Mouse (Mus musculus): ENCODE data around the gene Avil. TPM values are rescaled to one million over a fixed set of nuclear protein-coding genes. Genes with fewer than 3 reads are reported as not detected.
A peak's percentile ranks its signal among the peaks of the same experiment; 100 is the strongest.

Gene Avil
- polyA plus RNA-seq, 1 experiment from 2014 or later, result 10.7 TPM

DNA sequence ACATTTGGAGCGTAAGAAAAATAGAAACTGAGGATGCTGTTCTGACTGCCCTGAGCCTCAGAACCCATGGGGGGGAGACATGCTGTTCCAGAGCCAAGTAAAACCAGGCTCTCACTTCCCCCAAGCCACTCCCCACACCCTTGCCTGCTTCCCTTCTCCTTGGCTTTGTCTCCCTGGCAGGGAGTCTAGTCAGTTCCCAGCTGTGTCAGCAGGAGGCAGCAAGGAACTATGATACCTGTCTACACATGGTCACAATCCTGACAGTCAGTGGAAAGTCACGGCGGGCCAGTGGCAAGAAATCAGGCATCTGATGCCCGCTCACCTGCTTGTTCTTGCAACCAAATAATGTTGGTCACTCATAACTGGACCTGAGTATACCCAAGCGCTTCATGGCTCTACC, 16.0 kb downstream of the Avil start:
- Histone ChIP-seq H3K36me3 (ENCODE audit: control insufficient read depth, insufficient read depth, low read length) (no peaks in the 10 kb centered on the region), H3K27ac (replicated peaks) (no peak overlapping the region), H3K27me3 (ENCODE audit: control insufficient read depth, insufficient read depth, low read length) (no peaks in the 10 kb centered on the region), H3K4me1 (replicated peaks; ENCODE audit: control insufficient read depth, insufficient read depth) (no peaks in the 10 kb centered on the region), H3K4me2 (replicated peaks; ENCODE audit: low read depth) (no peak overlapping the region), H3K9me3 (ENCODE audit: control insufficient read depth, low read length) (no peaks in the 10 kb centered on the region), H3K9ac (ENCODE audit: low read length) (no peak overlapping the region), H3K4me3 (ENCODE audit: low read depth, low read length) (no peak overlapping the region)
- WGBS, result 45% methylated on average over 5 of the region's 5 CpGs
- DNase-seq (ENCODE audit: low spot score), result peak; percentile 71
- TF ChIP-seq EP300 (optimal IDR thresholded peaks at IDR 0.05), result no peak
- peak; percentile 71 for TF ChIP-seq CTCF (IDR thresholded peaks at IDR 0.05; ENCODE audit: low read depth)
- ATAC-seq (ENCODE audit: low FRiP score, low TSS enrichment), result peak; percentile 59; the same call in 1 of the 2 replicates

- no peak overlapping the region for H3K27ac ChIP-seq (replicated peaks)
- no peak for DNase-seq (ENCODE audit: low spot score)
- no peak for TF ChIP-seq CTCF (IDR thresholded peaks at IDR 0.05; ENCODE audit: low read depth)
- no peak for TF ChIP-seq EP300 (optimal IDR thresholded peaks at IDR 0.05)
- H3K4me2 ChIP-seq (replicated peaks; ENCODE audit: low read depth), result no peak overlapping the region
- 20% methylated on average over 2 of the region's 2 CpGs for WGBS
- H3K36me3 ChIP-seq (ENCODE audit: control insufficient read depth, insufficient read depth, low read length), result no peaks in the 10 kb centered on the region; the same call in 1 of the 2 replicates
- no peak for ATAC-seq (ENCODE audit: low FRiP score, low TSS enrichment)
- no peaks in the 10 kb centered on the region for H3K27me3 ChIP-seq (ENCODE audit: control insufficient read depth, insufficient read depth, low read length)
- no peak overlapping the region for H3K4me3 ChIP-seq (ENCODE audit: low read depth, low read length)
- H3K9me3 ChIP-seq (ENCODE audit: control insufficient read depth, low read length), result no peaks in the 10 kb centered on the region
- H3K4me1 ChIP-seq (replicated peaks; ENCODE audit: control insufficient read depth, insufficient read depth), result no peaks in the 10 kb centered on the region
- no peak overlapping the region for H3K9ac ChIP-seq (ENCODE audit: low read length)
Measured at GRCm38 (mm10) chr10:127017071-127017470, 16.6 kb downstream of the Avil start.

DNA sequence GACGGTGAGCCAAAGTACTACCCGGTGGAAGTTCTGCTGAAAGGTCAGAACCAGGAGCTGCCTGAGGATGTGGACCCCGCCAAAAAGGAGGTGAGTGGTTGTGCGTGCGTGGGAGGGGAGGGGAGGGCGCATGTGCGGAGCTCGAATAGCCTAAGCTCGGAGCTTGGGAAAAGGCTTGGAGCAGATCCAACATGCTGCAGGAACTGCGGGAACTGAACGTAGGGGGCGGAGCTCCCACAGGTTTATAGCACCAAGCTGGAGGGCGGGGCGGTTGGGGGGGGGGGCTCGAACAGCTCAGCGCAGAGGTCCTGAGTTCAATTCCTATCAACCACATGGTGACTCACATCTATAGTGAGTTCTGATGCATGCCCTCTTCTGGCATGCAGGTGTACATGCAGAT, 17.9 kb downstream of the Avil start:
- H3K27ac ChIP-seq (replicated peaks), result no peak overlapping the region
- no peak overlapping the region for H3K4me3 ChIP-seq (ENCODE audit: low read depth, low read length)
- ATAC-seq (ENCODE audit: low FRiP score, low TSS enrichment) (no peak), DNase-seq (ENCODE audit: low spot score) (no peak)
- 69% methylated on average over 16 of the region's 16 CpGs for WGBS
- no peaks in the 10 kb centered on the region for H3K9me3 ChIP-seq (ENCODE audit: control insufficient read depth, low read length)
- H3K4me1 ChIP-seq (replicated peaks; ENCODE audit: control insufficient read depth, insufficient read depth), result no peaks in the 10 kb centered on the region
- peaks cover 5% of the 10 kb centered on the region; the same call in 1 of the 2 replicates for H3K36me3 ChIP-seq (ENCODE audit: control insufficient read depth, insufficient read depth, low read length)
- H3K27me3 ChIP-seq (ENCODE audit: control insufficient read depth, insufficient read depth, low read length), result no peaks in the 10 kb centered on the region
- H3K4me2 ChIP-seq (replicated peaks; ENCODE audit: low read depth), result no peak overlapping the region
- H3K9ac ChIP-seq (ENCODE audit: low read length), result no peak overlapping the region
- TF ChIP-seq CTCF (IDR thresholded peaks at IDR 0.05; ENCODE audit: low read depth) (0 out of 2 replicates have a peak, but pooled peaks have one; percentile 10), EP300 (optimal IDR thresholded peaks at IDR 0.05) (no peak)

DNA sequence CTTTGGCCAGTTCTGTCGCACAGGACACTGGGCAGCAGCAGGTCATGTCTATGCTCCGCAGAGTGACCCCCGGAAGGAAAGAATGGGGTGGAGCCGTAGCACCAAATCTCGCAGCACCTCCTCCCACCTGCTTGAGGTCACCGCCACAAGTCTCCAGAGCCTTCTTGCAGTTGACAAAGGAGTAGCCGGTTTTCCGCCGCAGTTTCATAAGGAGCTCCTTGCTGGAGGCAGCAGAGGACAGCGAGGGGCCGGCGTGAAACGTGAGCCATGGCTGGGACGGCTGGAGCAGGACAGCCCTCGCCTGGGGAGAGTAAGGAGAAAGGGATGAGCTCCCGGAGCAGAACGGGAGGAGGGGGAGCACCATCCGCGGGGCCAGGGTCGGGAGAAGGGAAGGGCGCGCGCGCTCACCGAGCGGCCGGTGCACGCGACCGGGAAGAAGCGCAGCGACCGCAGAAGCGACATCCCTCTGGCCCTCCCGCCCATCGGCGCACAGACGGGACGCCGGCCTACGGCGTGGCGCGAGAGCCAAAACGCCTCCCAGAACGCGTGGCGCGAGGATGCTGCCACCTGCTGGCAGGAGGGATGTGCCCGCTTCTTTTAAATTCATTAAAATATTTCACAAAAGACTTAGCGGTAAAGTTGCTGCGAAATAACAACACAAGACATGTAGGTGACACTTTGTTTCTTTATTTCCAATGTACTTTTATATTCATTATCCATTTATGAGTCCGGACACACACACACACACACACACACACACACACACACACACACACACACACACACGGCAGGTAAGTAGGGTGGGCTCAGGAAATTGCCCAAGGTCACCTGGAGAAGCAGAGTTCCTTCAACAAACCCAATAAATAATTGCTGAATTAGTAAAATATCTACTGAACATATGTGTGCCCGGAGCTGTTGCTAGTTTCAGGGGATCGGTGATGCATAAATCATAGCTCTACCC, 30.1 kb downstream of the Avil start, which contains the start of gene Tsfm:
Tsfm (minus strand) TSS at position 505 of the 961 bp plus-strand sequence.
- peak; percentile 92 for DNase-seq (ENCODE audit: low spot score)
- WGBS, result 6% methylated on average over 55 of the region's 56 CpGs

GRCm38 (mm10) chr10:127033301-127033741, 32.8 kb downstream of the Avil start:
- Histone ChIP-seq H3K4me2 (replicated peaks; ENCODE audit: low read depth) (no peak overlapping the region), H3K36me3 (ENCODE audit: control insufficient read depth, insufficient read depth, low read length) (0 out of 2 replicates have a peak, but pooled peaks cover 2% of the 10 kb centered on the region), H3K4me1 (replicated peaks; ENCODE audit: control insufficient read depth, insufficient read depth) (no peaks in the 10 kb centered on the region), H3K27ac (replicated peaks) (no peak overlapping the region), H3K27me3 (ENCODE audit: control insufficient read depth, insufficient read depth, low read length) (no peaks in the 10 kb centered on the region), H3K4me3 (ENCODE audit: low read depth, low read length) (no peak overlapping the region), H3K9me3 (ENCODE audit: control insufficient read depth, low read length) (no peaks in the 10 kb centered on the region), H3K9ac (ENCODE audit: low read length) (no peak overlapping the region)
- DNase-seq (ENCODE audit: low spot score), result no peak
- 73% methylated on average over 7 of the region's 8 CpGs for WGBS
- no peak for TF ChIP-seq EP300 (optimal IDR thresholded peaks at IDR 0.05)
- no peak for TF ChIP-seq CTCF (IDR thresholded peaks at IDR 0.05; ENCODE audit: low read depth)
- ATAC-seq (ENCODE audit: low FRiP score, low TSS enrichment), result no peak

More for the DNA sequence above, 30.1 kb downstream of the Avil start, which contains the start of gene Tsfm:
- Histone ChIP-seq H3K4me3 (ENCODE audit: low read depth, low read length) (peak within 1 kb of the TSS; percentile 85), H3K4me1 (replicated peaks; ENCODE audit: control insufficient read depth, insufficient read depth) (no peaks in the 10 kb centered on the region), H3K27ac (replicated peaks) (peak within 1 kb of the TSS; percentile 73), H3K36me3 (ENCODE audit: control insufficient read depth, insufficient read depth, low read length) (peaks cover 6% of the 10 kb centered on the region; the same call in 1 of the 2 replicates), H3K4me2 (replicated peaks; ENCODE audit: low read depth) (peak within 1 kb of the TSS; percentile 77), H3K9ac (ENCODE audit: low read length) (peak within 1 kb of the TSS; percentile 81), H3K9me3 (ENCODE audit: control insufficient read depth, low read length) (no peaks in the 10 kb centered on the region), H3K27me3 (ENCODE audit: control insufficient read depth, insufficient read depth, low read length) (no peaks in the 10 kb centered on the region)
- ATAC-seq (ENCODE audit: low FRiP score, low TSS enrichment), result peak; percentile 85
- peak; percentile 97 for TF ChIP-seq CTCF (IDR thresholded peaks at IDR 0.05; ENCODE audit: low read depth)
- TF ChIP-seq EP300 (optimal IDR thresholded peaks at IDR 0.05), result no peak

Data from stomach, postnatal 0 days (tissue).